Mouse (Mus musculus) midbrain, embryonic 14.5 days (tissue): Measurements from ENCODE around the gene Ppp2ca. TPM values are rescaled to one million over a fixed set of nuclear protein-coding genes. Genes with fewer than 3 reads are reported as not detected.
"Not testable (repeated sequence)": the region's sequence is repeated elsewhere in the genome, so short reads cannot be mapped to it uniquely, and the experiment has no call there.

Source experiments
- ATAC-seq: fragments of 200-750 bp; cut with Nextera tagmentation; 2 replicates; pipeline ENCODE4 v1.8.0; 2017; ENCODE audit warnings: moderate number of reproducible peaks, moderate library complexity; ENCODE audit not compliant: low FRiP score, low TSS enrichment
- DNase-seq: peaks from one replicate; pipeline ENCODE4 v3.0.0-alpha.2; 2015
- H3K27ac ChIP-seq: fragments of 300-500 bp; sonication (generic); replicated peaks from 2 replicates; pipeline ENCODE4 v1.5.1; 2014; ENCODE audit warnings: mild to moderate bottlenecking, low read depth, low read length, moderate library complexity
- H3K27me3 ChIP-seq: fragments of 300-500 bp; sonication (generic); 2 replicates; pipeline ENCODE4 v1.6.1; 2014; ENCODE audit warnings: low read length, control low read depth, mixed read lengths; ENCODE audit not compliant: control insufficient read depth, insufficient read depth
- H3K36me3 ChIP-seq: fragments of 300-500 bp; sonication (generic); 2 replicates; pipeline ENCODE4 v1.6.1; 2014; ENCODE audit warnings: low read length, control low read depth; ENCODE audit not compliant: control insufficient read depth, insufficient read depth
- H3K4me1 ChIP-seq: fragments of 300-500 bp; sonication (generic); 2 replicates; pipeline ENCODE4 v1.6.1; 2014; ENCODE audit warnings: mild to moderate bottlenecking, antibody characterized with exemption, low read length, control low read depth; ENCODE audit not compliant: control insufficient read depth, insufficient read depth
- H3K4me2 ChIP-seq: fragments of 300-500 bp; sonication (generic); 2 replicates; pipeline ENCODE4 v1.6.1; 2014; ENCODE audit warnings: mild to moderate bottlenecking, low read length, moderate library complexity
- H3K4me3 ChIP-seq: fragments of 300-500 bp; sonication (generic); replicated peaks from 2 replicates; pipeline ENCODE4 v1.5.1; 2014; ENCODE audit warnings: low read depth, low read length
- H3K9ac ChIP-seq: fragments of 300-500 bp; sonication (generic); replicated peaks from 2 replicates; pipeline ENCODE4 v1.6.1; 2014; ENCODE audit warnings: mild to moderate bottlenecking, low read length, moderate library complexity
- H3K9me3 ChIP-seq: fragments of 300-500 bp; sonication (generic); 2 replicates; pipeline ENCODE4 v1.6.1; 2016; ENCODE audit warnings: low read length, control low read depth, mixed read lengths; ENCODE audit not compliant: control insufficient read depth
- WGBS: fragments of 180-500 bp; shearing (Covaris S2); extraction: QIAGEN DNeasy Blood & Tissue Kit; methylation state at CpG from one replicate; pipeline ENCODE4 v1.1.7; 2014; 5-methylcytosine and 5-hydroxymethylcytosine counted together
- polyA plus RNA-seq: library from polyadenylated mRNA; unstranded; fragments of >200 nt; fragmentation: Nextera tagmentation; extraction: Ambion mirVana; gene quantifications from 2 replicates; pipeline ENCODE4 v1.2.1, GENCODE M21; 2014

The Ppp2ca gene
- polyA plus RNA-seq, 1 experiment from 2014 or later = 162 TPM

- Histone ChIP-seq H3K27ac (0 out of 2 replicates have a peak overlapping the region, but pooled peaks have one; percentile 8), H3K4me2 (no peak overlapping the region), H3K9ac (no peak overlapping the region), H3K9me3 (no peaks in the 10 kb centered on the region), H3K36me3 (peaks cover 14% of the 10 kb centered on the region; the same call in 1 of the 2 replicates), H3K4me3 (no peak overlapping the region), H3K27me3 (no peaks in the 10 kb centered on the region), H3K4me1 (no peaks in the 10 kb centered on the region)
- peak; percentile 13 for DNase-seq
- ATAC-seq = no peak
- 74% methylated on average over 10 of the region's 10 CpGs for WGBS
Observed at GRCm38 (mm10) chr11:52129621-52130450, 31.4 kb downstream of the Ppp2ca start.

- ATAC-seq = no peak
- H3K4me3 ChIP-seq = no peak overlapping the region
- WGBS = 84% methylated on average over 7 of the region's 7 CpGs
Observed at GRCm38 (mm10) chr11:52130451-52131068, 32.1 kb downstream of the Ppp2ca start.

GRCm38 (mm10) chr11:52143675-52144074 is 45.2 kb downstream of the Ppp2ca start:
- H3K4me3 ChIP-seq, H3K9ac ChIP-seq, H3K36me3 ChIP-seq, H3K27ac ChIP-seq, H3K9me3 ChIP-seq, H3K4me1 ChIP-seq, ATAC-seq, H3K27me3 ChIP-seq, H3K4me2 ChIP-seq: not testable (repeated sequence)
- WGBS = 43% methylated on average over 4 of the region's 4 CpGs
- DNase-seq = peak; percentile 74

More at GRCm38 (mm10) chr11:52130451-52131068, 32.1 kb downstream of the Ppp2ca start:
- Histone ChIP-seq H3K4me1 (no peaks in the 10 kb centered on the region), H3K27me3 (no peaks in the 10 kb centered on the region), H3K9me3 (peaks cover 1% of the 10 kb centered on the region), H3K4me2 (no peak overlapping the region), H3K27ac (no peak overlapping the region), H3K9ac (no peak overlapping the region), H3K36me3 (0 out of 2 replicates have a peak, but pooled peaks cover 8% of the 10 kb centered on the region)
- DNase-seq = no peak

GRCm38 (mm10) chr11:52145428-52145827 is 46.9 kb downstream of the Ppp2ca start, which contains the start of gene Olfr1373:
Olfr1373 (minus strand) TSS chr11:52145528.
- not testable (repeated sequence) for H3K27ac ChIP-seq, H3K27me3 ChIP-seq, H3K9ac ChIP-seq, H3K4me2 ChIP-seq, H3K4me1 ChIP-seq, ATAC-seq, DNase-seq, H3K9me3 ChIP-seq, H3K4me3 ChIP-seq, H3K36me3 ChIP-seq
- 91% methylated on average over 1 of the region's 1 CpGs for WGBS

GRCm38 (mm10) chr11:52163926-52164325 is 65.4 kb downstream of the Ppp2ca start:
- Histone ChIP-seq H3K27ac (no peak overlapping the region), H3K4me2 (no peak overlapping the region), H3K9me3 (no peaks in the 10 kb centered on the region), H3K27me3 (peaks cover 9% of the 10 kb centered on the region), H3K4me1 (no peaks in the 10 kb centered on the region), H3K4me3 (no peak overlapping the region), H3K9ac (no peak overlapping the region), H3K36me3 (no peaks in the 10 kb centered on the region)
- ATAC-seq (no peak), DNase-seq (no peak)
- 40% methylated on average over 10 of the region's 10 CpGs for WGBS

- no peak overlapping the region for H3K4me2 ChIP-seq
- peaks cover 9% of the 10 kb centered on the region for H3K27me3 ChIP-seq
Observed at GRCm38 (mm10) chr11:52167126-52167525, 68.6 kb downstream of the Ppp2ca start.

GRCm38 (mm10) chr11:52167901-52168302 is 69.4 kb downstream of the Ppp2ca start:
- peak; percentile 25 for DNase-seq
- Histone ChIP-seq H3K4me3 (peak overlapping the region; percentile 33), H3K4me2 (peak overlapping the region; percentile 57)
- 1% methylated on average over 34 of the region's 42 CpGs for WGBS
- H3K9ac ChIP-seq, ATAC-seq, H3K27ac ChIP-seq, H3K4me1 ChIP-seq, H3K36me3 ChIP-seq, H3K27me3 ChIP-seq, H3K9me3 ChIP-seq: not testable (repeated sequence)

More at GRCm38 (mm10) chr11:52167126-52167525, 68.6 kb downstream of the Ppp2ca start:
- no peak for ATAC-seq
- Histone ChIP-seq H3K27ac (no peak overlapping the region), H3K9ac (no peak overlapping the region), H3K4me3 (no peak overlapping the region), H3K9me3 (no peaks in the 10 kb centered on the region), H3K36me3 (no peaks in the 10 kb centered on the region), H3K4me1 (no peaks in the 10 kb centered on the region)
- DNase-seq = peak; percentile 4
- WGBS = 1% methylated on average over 21 of the region's 21 CpGs

- no peaks in the 10 kb centered on the region for H3K36me3 ChIP-seq
- H3K9me3 ChIP-seq = no peaks in the 10 kb centered on the region
- H3K4me2 ChIP-seq = peak overlapping the region; percentile 57
- peaks cover 9% of the 10 kb centered on the region for H3K27me3 ChIP-seq
- WGBS = 16% methylated on average over 12 of the region's 12 CpGs
- H3K27ac ChIP-seq = no peak overlapping the region
- peak; percentile 42 for DNase-seq
- H3K4me3 ChIP-seq = peak overlapping the region; percentile 33
- H3K4me1 ChIP-seq = no peaks in the 10 kb centered on the region
- no peak overlapping the region for H3K9ac ChIP-seq
- no peak for ATAC-seq
Observed at GRCm38 (mm10) chr11:52168461-52168860, 70.0 kb downstream of the Ppp2ca start.
